Mouse (Mus musculus): ENCODE data around the gene Pcnp.
"Not testable (repeated sequence)": the region's sequence is repeated elsewhere in the genome, so short reads cannot be mapped to it uniquely, and the experiment has no call there.

DNA sequence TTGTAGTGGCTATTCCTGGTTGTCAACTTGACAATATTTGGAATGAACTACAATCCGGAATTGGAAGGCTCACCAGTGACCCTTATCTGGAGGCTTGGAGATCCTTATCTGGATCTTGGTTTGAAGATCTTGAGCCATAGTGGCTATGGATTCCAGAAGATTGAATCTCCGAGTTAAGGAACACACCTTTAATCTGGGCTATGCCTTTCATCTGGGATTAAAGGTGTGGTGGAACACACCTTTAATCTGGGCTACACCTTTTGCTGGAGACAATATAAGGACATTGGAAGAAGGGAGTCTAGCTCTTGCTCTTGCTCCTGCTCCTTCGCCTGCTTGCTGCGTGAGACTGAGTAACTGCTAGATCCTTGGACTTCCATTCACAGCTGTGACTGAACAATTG is 18.5 kb upstream of the Pcnp start, which contains the start of gene Senp7:
- not testable (repeated sequence) for TF ChIP-seq EP300 (IDR thresholded peaks at IDR 0.05; ENCODE audit: low read length); RAD21 (IDR thresholded peaks at IDR 0.05; ENCODE audit: low read depth, low read length); USF2 (conservative IDR thresholded peaks at IDR 0.05; ENCODE audit: low read depth, low read length); USF1 (IDR thresholded peaks at IDR 0.05; ENCODE audit: low read depth, low read length); IRF4 (IDR thresholded peaks at IDR 0.05; ENCODE audit: low read depth, low read length); HCFC1 (IDR thresholded peaks at IDR 0.05; ENCODE audit: low read depth, low read length); CTCF (conservative IDR thresholded peaks at IDR 0.05 in 1 of 2, IDR thresholded peaks at IDR 0.05 in 1 of 2; ENCODE audit: low read depth in 2 of 2, low read length in 2 of 2); ZNF384 (IDR thresholded peaks at IDR 0.05; ENCODE audit: low read depth, low read length); RCOR1 (conservative IDR thresholded peaks at IDR 0.05; ENCODE audit: low read depth, low read length); POLR2A (IDR thresholded peaks at IDR 0.05; ENCODE audit: low read depth, low read length)
